Mouse (Mus musculus): ENCODE data around the gene Rtl1. TPM values are rescaled to one million over a fixed set of nuclear protein-coding genes. Genes with fewer than 3 reads are reported as not detected.

The Rtl1 gene
- polyA plus RNA-seq, 1 experiment from 2014 or later = 0.69 TPM

DNA sequence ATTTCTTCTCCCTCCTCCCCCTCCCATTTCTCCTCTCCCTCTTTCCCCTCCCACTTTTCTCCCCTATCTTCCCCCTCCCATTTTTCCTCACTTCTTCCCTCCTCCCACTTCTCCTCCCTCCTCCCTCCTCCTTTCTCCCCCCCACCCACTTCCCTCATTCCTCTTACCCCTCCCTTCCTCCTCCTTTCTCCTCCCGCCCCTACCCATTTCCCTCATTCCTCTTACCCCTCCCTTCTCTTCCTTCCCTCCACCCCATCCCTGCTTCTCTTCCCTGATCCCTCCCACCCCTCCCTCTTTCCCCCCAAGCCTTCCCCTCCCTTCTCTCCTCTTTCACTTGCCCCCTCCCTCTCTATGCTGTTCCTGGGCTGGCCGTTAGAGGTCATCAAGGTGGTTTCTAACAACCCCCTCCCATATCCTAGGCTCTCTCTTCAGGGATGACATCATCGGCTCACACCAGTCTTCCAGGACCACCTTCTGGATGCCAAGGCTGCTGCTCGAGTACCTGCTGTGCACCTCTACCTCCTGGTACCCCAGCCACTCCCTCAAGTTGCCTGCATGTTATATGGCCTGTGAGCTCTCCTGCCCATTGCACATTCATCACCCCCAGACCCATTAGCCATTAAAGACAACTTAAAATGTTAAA is 56.7 kb downstream of the Rtl1 start:
- H3K36me3 ChIP-seq (ENCODE audit: control insufficient read depth, insufficient read depth, low read length) = peaks cover 6% of the 10 kb centered on the region; the same call in 1 of the 2 replicates
- no peak overlapping the region for H3K9ac ChIP-seq (ENCODE audit: low read depth, low read length)
- 70% methylated on average over 4 of the region's 4 CpGs for WGBS (ENCODE audit: insufficient replicate concordance)
- no peaks in the 10 kb centered on the region for H3K4me1 ChIP-seq (ENCODE audit: control insufficient read depth, insufficient read depth, low read length)
- no peak overlapping the region for H3K4me2 ChIP-seq
- no peak overlapping the region for H3K4me3 ChIP-seq (ENCODE audit: low read depth, low read length)
- no peak for ATAC-seq (replicated peaks; ENCODE audit: insufficient number of reproducible peaks, low FRiP score, low TSS enrichment)
- H3K27ac ChIP-seq (ENCODE audit: low read depth, low read length) = no peak overlapping the region
- H3K9me3 ChIP-seq (replicated peaks; ENCODE audit: control insufficient read depth, low read length) = peaks cover 13% of the 10 kb centered on the region
- no peaks in the 10 kb centered on the region for H3K27me3 ChIP-seq (ENCODE audit: control insufficient read depth, insufficient read depth, low read length)

DNA sequence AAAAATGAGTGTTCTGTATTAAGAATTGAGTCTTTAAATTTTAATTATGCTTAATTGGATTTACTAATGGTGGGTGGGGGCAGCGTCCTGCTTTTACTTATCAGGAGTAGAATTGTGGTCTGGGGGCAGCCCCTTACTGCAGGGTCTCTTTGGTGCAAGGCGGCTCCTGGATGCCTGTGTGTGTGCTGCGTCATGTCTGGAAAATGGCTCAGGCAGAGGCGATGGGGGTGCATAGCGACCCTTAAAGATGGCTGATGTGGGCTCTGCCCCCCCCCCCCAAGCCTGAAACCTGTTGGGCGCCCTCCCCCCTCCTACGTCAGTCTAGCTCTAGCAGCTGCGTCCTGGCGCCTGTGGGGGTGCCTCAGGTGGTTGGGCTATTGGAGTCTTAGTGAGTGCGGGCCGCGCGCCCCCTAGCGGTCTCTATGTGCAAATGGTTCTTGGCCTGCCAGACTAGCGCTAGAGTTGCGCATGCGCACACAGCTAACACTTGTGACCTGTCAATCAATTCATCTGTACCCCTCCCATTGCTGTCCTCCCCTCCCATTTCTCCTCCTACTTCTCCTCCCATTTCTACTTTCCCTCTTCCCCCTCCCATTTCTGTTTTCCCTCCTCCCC is 57.4 kb downstream of the Rtl1 start:
- Histone ChIP-seq H3K4me3 (ENCODE audit: low read depth, low read length) (peak overlapping the region; percentile 50), H3K27ac (ENCODE audit: low read depth, low read length) (no peak overlapping the region), H3K4me1 (ENCODE audit: control insufficient read depth, insufficient read depth, low read length) (no peaks in the 10 kb centered on the region), H3K9ac (ENCODE audit: low read depth, low read length) (no peak overlapping the region), H3K4me2 (peak overlapping the region; percentile 45), H3K27me3 (ENCODE audit: control insufficient read depth, insufficient read depth, low read length) (no peaks in the 10 kb centered on the region), H3K36me3 (ENCODE audit: control insufficient read depth, insufficient read depth, low read length) (peaks cover 6% of the 10 kb centered on the region), H3K9me3 (replicated peaks; ENCODE audit: control insufficient read depth, low read length) (peaks cover 18% of the 10 kb centered on the region)
- peak; percentile 51 for ATAC-seq (replicated peaks; ENCODE audit: insufficient number of reproducible peaks, low FRiP score, low TSS enrichment)
- 38% methylated on average over 17 of the region's 17 CpGs for WGBS (ENCODE audit: insufficient replicate concordance)

DNA sequence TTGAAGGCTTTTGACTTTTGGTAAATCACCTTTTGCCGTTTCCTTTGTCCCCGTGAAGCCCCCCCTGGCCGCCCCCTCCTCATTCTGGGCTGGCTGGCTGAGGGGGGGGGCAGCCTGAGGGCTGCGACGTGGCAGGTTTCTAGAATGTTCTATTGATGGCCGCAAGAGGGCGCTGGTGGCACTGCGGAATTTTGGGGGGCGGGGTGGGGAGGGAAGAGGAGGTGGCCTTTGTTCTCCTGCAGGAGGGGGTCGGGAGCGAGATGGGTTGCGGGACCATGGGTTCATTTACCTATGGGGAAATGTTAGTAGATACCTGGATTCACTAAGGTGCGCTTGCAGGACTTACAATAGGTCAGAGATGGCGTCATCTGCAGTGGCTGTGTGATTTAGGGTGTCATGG is 58.1 kb downstream of the Rtl1 start:
- 41% methylated on average over 14 of the region's 14 CpGs for WGBS (ENCODE audit: insufficient replicate concordance)
- Histone ChIP-seq H3K27ac (ENCODE audit: low read depth, low read length) (peak overlapping the region; percentile 41; the same call in 1 of the 2 replicates), H3K9ac (ENCODE audit: low read depth, low read length) (peak overlapping the region; percentile 72), H3K27me3 (ENCODE audit: control insufficient read depth, insufficient read depth, low read length) (no peaks in the 10 kb centered on the region), H3K36me3 (ENCODE audit: control insufficient read depth, insufficient read depth, low read length) (peaks cover 4% of the 10 kb centered on the region), H3K4me2 (peak overlapping the region; percentile 59), H3K9me3 (replicated peaks; ENCODE audit: control insufficient read depth, low read length) (peaks cover 18% of the 10 kb centered on the region), H3K4me1 (ENCODE audit: control insufficient read depth, insufficient read depth, low read length) (no peaks in the 10 kb centered on the region), H3K4me3 (ENCODE audit: low read depth, low read length) (peak overlapping the region; percentile 50)
- no peak for ATAC-seq (replicated peaks; ENCODE audit: insufficient number of reproducible peaks, low FRiP score, low TSS enrichment)

DNA sequence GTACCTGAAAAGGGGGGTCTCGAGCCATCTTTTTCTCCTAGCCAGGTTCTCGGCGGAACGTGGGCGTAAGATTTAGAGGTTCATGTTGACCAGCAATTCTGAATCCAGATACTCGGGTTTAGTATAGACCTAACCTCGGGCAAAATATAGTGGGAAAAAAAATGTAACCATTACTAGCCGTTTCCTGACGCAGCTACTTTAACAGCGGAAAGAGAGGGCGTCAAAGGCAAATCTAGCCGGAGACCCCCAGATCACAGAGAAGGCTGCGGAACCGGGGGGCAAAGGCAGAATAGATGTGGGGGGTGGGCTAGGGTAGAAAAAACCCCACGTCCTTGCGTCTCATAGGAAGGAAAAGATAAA is 58.6 kb downstream of the Rtl1 start:
- Histone ChIP-seq H3K4me1 (ENCODE audit: control insufficient read depth, insufficient read depth, low read length) (no peaks in the 10 kb centered on the region), H3K27ac (ENCODE audit: low read depth, low read length) (peak overlapping the region; percentile 41; the same call in 1 of the 2 replicates), H3K9ac (ENCODE audit: low read depth, low read length) (peak overlapping the region; percentile 72), H3K27me3 (ENCODE audit: control insufficient read depth, insufficient read depth, low read length) (no peaks in the 10 kb centered on the region), H3K9me3 (replicated peaks; ENCODE audit: control insufficient read depth, low read length) (peaks cover 18% of the 10 kb centered on the region), H3K36me3 (ENCODE audit: control insufficient read depth, insufficient read depth, low read length) (peaks cover 4% of the 10 kb centered on the region), H3K4me2 (peak overlapping the region; percentile 59), H3K4me3 (ENCODE audit: low read depth, low read length) (peak overlapping the region; percentile 50)
- WGBS (ENCODE audit: insufficient replicate concordance) = 51% methylated on average over 16 of the region's 16 CpGs
- no peak for ATAC-seq (replicated peaks; ENCODE audit: insufficient number of reproducible peaks, low FRiP score, low TSS enrichment)

DNA sequence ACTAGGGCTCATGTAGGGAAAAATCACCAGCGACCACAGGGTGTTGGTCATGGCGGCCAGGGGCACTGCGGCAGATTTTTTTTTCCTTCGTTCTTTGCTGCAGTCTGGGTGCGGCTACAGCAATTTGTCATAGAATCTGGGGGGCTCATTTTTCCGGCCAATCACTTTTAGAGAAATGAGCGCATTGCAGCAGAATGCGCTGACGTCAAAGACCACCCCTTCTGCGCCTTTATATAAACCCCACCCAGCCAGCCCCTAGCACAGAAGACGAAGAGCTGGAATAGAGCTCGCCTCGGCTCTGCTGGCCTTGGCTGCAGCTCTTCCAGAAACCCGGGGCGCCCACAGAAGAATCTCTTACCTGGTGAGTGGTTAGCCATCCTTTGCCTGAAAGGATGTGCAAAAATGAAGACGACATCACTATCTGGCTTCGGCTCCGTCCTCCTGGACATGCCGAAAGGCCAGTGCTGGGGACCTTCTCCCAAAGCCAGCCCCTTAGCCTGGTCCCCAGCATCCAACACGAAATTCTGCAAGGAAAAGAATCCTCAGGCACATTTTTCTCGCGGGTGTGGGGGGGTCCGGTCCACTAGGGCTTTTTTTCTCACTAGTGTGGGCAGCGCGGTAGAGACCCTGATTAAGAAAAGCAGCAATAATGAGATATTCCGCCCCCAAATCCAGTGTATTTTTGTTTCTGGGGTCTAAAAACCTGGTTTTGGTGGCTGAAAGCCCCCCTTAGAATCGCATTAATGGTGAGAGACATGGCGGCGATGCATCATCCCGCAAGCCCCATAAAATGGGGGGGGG is 59.2 kb downstream of the Rtl1 start:
- Histone ChIP-seq H3K9ac (ENCODE audit: low read depth, low read length) (peak overlapping the region; percentile 72), H3K9me3 (replicated peaks; ENCODE audit: control insufficient read depth, low read length) (peaks cover 18% of the 10 kb centered on the region), H3K4me1 (ENCODE audit: control insufficient read depth, insufficient read depth, low read length) (no peaks in the 10 kb centered on the region), H3K36me3 (ENCODE audit: control insufficient read depth, insufficient read depth, low read length) (peaks cover 4% of the 10 kb centered on the region), H3K4me2 (peak overlapping the region; percentile 59), H3K27ac (ENCODE audit: low read depth, low read length) (0 out of 2 replicates have a peak overlapping the region, but pooled peaks have one; percentile 35), H3K4me3 (ENCODE audit: low read depth, low read length) (peak overlapping the region; percentile 50), H3K27me3 (ENCODE audit: control insufficient read depth, insufficient read depth, low read length) (no peaks in the 10 kb centered on the region)
- 0 out of 2 replicates have a peak, but pooled peaks have one; percentile 42 for ATAC-seq (replicated peaks; ENCODE audit: insufficient number of reproducible peaks, low FRiP score, low TSS enrichment)
- WGBS (ENCODE audit: insufficient replicate concordance) = 53% methylated on average over 30 of the region's 30 CpGs

DNA sequence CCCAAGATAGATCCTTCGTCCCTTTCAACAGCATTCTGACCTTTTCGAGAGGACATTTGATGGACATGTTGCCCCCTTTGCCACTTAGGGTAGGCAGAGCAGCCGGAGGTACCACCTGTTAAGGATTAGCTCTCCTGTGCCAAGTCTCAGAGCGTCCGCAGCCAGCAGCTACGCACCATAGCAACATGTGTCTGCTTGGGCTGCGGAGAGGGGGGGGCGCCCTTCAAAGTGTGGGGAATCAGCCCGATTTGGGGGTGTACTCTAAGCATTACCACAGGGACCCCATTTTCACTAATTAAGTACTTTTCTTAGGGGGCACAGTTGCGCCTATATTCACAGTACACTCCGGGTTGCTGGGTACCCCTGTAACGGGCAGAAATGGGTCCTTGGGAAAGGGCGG is 60.2 kb downstream of the Rtl1 start:
- WGBS (ENCODE audit: insufficient replicate concordance) = 51% methylated on average over 13 of the region's 13 CpGs
- no peak overlapping the region for H3K9ac ChIP-seq (ENCODE audit: low read depth, low read length)

More for the DNA sequence above, 60.2 kb downstream of the Rtl1 start:
- Histone ChIP-seq H3K36me3 (ENCODE audit: control insufficient read depth, insufficient read depth, low read length) (peaks cover 4% of the 10 kb centered on the region), H3K4me3 (ENCODE audit: low read depth, low read length) (peak overlapping the region; percentile 50), H3K4me1 (ENCODE audit: control insufficient read depth, insufficient read depth, low read length) (no peaks in the 10 kb centered on the region), H3K4me2 (peak overlapping the region; percentile 59), H3K27me3 (ENCODE audit: control insufficient read depth, insufficient read depth, low read length) (no peaks in the 10 kb centered on the region), H3K27ac (ENCODE audit: low read depth, low read length) (no peak overlapping the region), H3K9me3 (replicated peaks; ENCODE audit: control insufficient read depth, low read length) (peaks cover 18% of the 10 kb centered on the region)
- no peak for ATAC-seq (replicated peaks; ENCODE audit: insufficient number of reproducible peaks, low FRiP score, low TSS enrichment)

MicroRNAs within 50 kb of the gene (microRNA counts, 519-probe panel; counts per million panel counts)
- microRNA mmu-miR-1188 = 32.2 counts per million
- 5,939 counts per million, percentile 72 among the panel's probes with 10 or more counts for microRNA mmu-miR-127
- 5,660 counts per million, percentile 67 among the panel's probes with 10 or more counts for microRNA mmu-miR-136
- 32.2 counts per million for microRNA mmu-miR-1906
- 32.2 counts per million for microRNA mmu-miR-337-3p
- 32.2 counts per million for microRNA mmu-miR-337-5p
- microRNA mmu-miR-341 = 32.2 counts per million
- 3,168 counts per million, percentile 12 among the panel's probes with 10 or more counts for microRNA mmu-miR-370
- 5,788 counts per million, percentile 69 among the panel's probes with 10 or more counts for microRNA mmu-miR-431
- 32.2 counts per million for microRNA mmu-miR-432
- 5,681 counts per million, percentile 67 among the panel's probes with 10 or more counts for microRNA mmu-miR-433
- 5,584 counts per million, percentile 64 among the panel's probes with 10 or more counts for microRNA mmu-miR-434-3p
- microRNA mmu-miR-434-5p = 4,500 counts per million, percentile 39 among the panel's probes with 10 or more counts
- microRNA mmu-miR-493 = 32.2 counts per million
- 32.2 counts per million for microRNA mmu-miR-540-3p
- microRNA mmu-miR-540-5p = 32.2 counts per million
- microRNA mmu-miR-665 = 32.2 counts per million
- microRNA mmu-miR-673-3p = 32.2 counts per million
- 32.2 counts per million for microRNA mmu-miR-673-5p
- 32.2 counts per million for microRNA mmu-miR-770-3p
- 32.2 counts per million for microRNA mmu-miR-770-5p

Small RNA genes lying within 50 kb of the gene (microRNA-seq; reads per million reads assigned to microRNA genes)
- gene Gm23912 (ENCODE audit: borderline number of aligned reads) (not detected), gene Mir1188 (ENCODE audit: borderline number of aligned reads) (21.9 reads per million, percentile 52 among the genes with 10 or more reads in this experiment), gene Mir127 (ENCODE audit: borderline number of aligned reads) (5,279 reads per million, percentile 93 among the genes with 10 or more reads in this experiment), gene Mir136 (ENCODE audit: borderline number of aligned reads) (not detected), gene Mir1906-1 (ENCODE audit: borderline number of aligned reads) (not detected), gene Mir3070a (ENCODE audit: borderline number of aligned reads) (7.4 reads per million, percentile 43 among the genes with 10 or more reads in this experiment), gene Mir3070b (ENCODE audit: borderline number of aligned reads) (0.68 reads per million, percentile 4 among the genes with 10 or more reads in this experiment), gene Mir3071 (ENCODE audit: borderline number of aligned reads) (not detected), gene Mir337 (ENCODE audit: borderline number of aligned reads) (0.27 reads per million), gene Mir341 (ENCODE audit: borderline number of aligned reads) (1,373 reads per million, percentile 86 among the genes with 10 or more reads in this experiment), gene Mir3544 (ENCODE audit: borderline number of aligned reads) (not detected), gene Mir370 (ENCODE audit: borderline number of aligned reads) (609 reads per million, percentile 81 among the genes with 10 or more reads in this experiment), gene Mir431 (ENCODE audit: borderline number of aligned reads) (7,490 reads per million, percentile 95 among the genes with 10 or more reads in this experiment), gene Mir432 (ENCODE audit: borderline number of aligned reads) (not detected), gene Mir433 (ENCODE audit: borderline number of aligned reads) (1,568 reads per million, percentile 87 among the genes with 10 or more reads in this experiment), gene Mir434 (ENCODE audit: borderline number of aligned reads) (1,231 reads per million, percentile 85 among the genes with 10 or more reads in this experiment), gene Mir493 (ENCODE audit: borderline number of aligned reads) (261 reads per million, percentile 73 among the genes with 10 or more reads in this experiment), gene Mir540 (ENCODE audit: borderline number of aligned reads) (898 reads per million, percentile 83 among the genes with 10 or more reads in this experiment), gene Mir665 (ENCODE audit: borderline number of aligned reads) (546 reads per million, percentile 80 among the genes with 10 or more reads in this experiment), gene Mir673 (ENCODE audit: borderline number of aligned reads) (126 reads per million, percentile 65 among the genes with 10 or more reads in this experiment), gene Mir770 (ENCODE audit: borderline number of aligned reads) (200 reads per million, percentile 70 among the genes with 10 or more reads in this experiment)

Other genes starting within 250 kb of the Rtl1 start
- gene Dlk1, start 147.5 kb downstream of the Rtl1 start, polyA plus RNA-seq (2014; fragmentation: Nextera tagmentation; extraction: Ambion mirVana) = 54.8 and 67.1 TPM in 2 replicates

All from heart, embryonic 11.5 days (tissue).